Mouse (Mus musculus) lung, postnatal 14 days (tissue): ENCODE measurements around the gene Nek9.
A peak's percentile ranks its signal among the peaks of the same experiment; 100 is the strongest.

ENCODE experiments used
- DNase-seq: peaks from one replicate; pipeline ENCODE4 v3.0.0; 2021

The Nek9 gene

DNA sequence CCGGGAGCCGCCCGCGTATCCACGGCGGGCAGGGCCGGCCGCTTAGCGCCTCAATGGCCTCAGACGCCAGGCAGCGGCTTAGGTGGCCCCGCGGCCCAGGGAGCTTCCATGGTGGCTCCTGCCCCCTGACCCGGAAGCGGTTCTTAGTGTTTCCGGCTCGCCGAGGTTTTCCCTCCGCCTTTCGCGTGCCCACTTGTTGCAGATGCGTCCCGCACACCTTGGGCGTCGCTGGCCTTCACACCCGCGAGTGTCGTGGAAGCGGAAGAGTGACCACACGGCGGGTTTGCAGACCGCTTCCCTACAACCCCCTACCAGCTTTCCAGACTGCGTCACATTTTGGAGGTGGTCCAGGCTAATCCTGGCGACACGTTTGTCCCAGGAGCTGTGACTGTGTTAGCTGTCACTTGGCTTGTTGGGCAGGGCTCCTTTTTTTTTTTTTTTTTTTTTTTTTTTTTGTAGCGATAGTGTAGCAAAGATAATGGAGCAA, at the start of gene Nek9:
Gene Nek9, minus strand, starts transcription at position 120 of the 487 bp plus-strand sequence.
- DNase-seq, result peak; percentile 96

DNA sequence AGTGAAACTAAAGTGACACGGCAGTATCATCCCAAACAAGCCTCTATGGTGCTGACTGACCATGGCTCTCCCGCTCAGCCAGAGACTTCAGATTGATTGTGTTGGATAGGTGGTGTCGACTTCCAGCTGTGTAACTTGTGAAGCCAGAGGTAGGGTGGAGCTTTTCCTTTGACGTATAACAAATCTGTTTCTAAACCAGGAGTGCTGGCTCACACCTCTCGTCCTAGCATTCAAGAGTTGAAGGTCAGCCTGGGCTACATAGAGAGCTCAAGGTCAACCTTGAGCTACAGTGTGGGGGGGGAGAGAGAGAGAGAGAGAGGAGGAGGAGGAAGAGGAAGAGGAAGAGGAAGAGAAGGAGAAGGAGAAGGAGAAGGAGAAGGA, 46.8 kb upstream of the Nek9 start:
- no peak for DNase-seq

DNA sequence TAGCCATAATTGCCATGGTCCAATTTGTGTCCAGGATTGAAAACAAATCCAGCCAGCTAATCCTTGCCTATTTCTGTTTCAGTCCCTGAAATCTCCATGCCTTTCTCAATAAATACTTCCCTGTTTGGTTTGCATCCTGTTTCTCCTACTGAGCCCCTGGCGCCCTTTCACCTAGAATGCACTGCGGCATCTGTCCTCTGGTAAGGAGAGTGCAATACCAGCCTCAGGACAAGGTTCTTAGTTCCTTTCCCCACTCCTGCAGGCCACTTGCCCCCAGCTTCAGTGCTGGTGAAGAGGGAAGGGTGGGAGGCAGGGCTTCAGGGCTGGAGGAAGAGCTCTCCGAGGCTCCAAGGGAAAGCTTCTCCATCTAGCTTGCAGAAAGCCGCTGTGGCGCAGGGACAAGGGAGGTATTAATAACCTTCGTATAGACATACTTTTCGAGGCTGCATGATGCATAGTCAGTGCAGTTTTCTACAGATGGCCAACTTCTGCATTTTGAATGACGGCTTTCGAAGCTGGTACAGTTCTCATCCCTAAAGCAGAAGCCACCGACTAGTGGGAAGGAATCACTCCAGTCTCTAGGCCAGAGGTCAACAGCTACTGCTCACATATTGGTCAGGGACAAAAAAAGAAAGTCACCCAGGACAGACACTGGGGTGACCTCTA, 46.3 kb upstream of the Nek9 start:
- DNase-seq, result no peak

DNA sequence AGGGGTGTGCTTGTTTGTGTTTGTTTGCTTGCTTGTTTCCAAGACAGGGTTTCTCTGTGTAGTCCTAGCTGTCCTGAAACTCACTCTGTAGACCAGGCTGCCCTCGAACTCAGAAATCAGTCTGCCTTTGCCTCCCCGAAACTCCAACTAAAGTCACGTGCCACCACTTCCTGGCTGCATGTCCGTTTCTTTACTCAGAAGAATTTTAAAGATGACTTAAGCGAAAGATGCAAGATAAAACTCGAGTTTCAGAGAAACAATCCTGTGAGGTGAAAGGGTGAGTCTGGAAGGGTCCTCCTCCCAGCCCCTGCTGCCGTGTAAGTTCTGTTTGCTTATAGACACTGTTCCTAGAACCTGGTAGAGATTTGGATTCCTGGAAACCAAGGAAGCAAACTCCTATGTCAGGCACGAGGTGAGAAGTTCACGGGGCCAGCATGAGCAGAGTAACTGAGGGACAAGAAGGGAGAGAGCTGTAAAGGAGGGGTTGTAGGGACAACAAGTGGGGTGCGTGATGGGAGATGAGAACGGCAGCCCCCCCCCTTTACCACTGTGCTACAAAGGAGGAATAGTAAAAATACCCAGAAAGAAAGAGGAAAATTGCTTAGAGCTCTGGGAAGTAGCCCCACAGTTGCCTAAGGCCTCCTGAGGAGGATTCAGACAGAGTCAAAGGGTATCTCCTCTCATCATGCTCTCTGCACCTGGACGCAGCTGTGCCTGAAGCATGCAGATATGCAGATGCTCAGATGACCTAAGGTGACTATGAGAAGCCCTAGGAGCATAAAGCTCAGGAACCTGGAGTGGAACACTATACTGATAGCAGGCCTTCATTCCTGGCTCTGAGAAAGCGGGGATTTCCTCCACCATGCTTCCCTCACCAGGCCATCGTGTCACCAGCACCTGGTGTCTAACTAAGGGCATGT, 43.9 kb upstream of the Nek9 start:
- DNase-seq, result no peak

DNA sequence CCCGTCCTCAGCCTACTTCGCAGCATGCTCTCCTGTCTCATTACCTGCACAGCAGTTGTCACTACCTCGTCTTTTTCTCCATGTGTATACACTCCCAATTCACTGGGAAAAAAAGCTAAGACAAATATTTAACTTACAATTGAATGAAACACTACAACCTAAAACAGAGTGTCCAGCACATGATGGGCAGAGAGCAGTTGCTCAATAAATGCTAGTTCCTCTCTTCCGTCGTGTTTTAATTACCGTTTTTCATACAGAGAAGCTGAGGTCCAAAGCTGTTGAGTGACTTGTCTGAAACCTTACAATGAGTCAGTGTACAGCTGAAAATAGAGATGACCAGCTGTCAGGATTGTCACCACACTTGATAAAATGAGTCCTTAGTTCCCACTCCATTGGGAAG, 42.4 kb upstream of the Nek9 start:
- DNase-seq, result no peak

DNA sequence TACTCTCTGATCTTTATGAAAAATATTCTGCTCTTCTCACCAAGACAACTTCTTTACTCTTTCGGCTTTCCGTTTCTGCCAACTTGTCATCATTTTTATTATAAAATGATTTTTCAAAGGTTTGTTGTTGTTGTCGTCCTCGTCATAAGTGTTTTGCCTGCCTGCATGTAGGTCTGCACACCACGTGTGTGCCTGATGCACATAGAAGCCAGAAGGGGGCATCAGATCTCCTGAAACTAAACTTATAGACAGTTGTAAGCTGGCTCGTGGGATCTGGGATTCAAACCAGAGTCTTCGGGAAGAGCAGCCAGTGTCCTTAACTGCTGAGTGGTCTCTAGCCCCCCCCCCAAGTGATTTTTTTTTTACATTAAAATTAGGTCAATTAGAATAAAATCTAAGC, 41.8 kb upstream of the Nek9 start:
- DNase-seq, result no peak

DNA sequence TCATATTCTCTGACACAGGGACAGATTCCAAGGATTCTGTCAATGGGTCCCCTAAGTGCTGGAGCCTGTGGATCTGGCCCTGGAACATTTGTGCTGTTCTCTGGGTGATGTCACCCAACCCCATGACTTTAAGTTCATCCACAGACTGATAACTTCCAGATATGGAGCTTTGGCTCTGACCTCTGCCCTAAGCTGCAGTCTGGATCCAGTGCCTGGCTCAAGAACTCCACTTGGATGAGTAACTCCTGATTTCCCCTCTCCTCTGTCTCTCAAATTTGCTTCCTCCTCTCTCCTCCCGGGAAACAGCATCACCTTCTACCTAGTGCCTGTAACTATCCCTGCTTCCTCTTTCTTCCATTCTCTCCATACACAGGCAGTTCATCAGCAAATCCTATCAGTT, 41.1 kb upstream of the Nek9 start:
- no peak for DNase-seq

DNA sequence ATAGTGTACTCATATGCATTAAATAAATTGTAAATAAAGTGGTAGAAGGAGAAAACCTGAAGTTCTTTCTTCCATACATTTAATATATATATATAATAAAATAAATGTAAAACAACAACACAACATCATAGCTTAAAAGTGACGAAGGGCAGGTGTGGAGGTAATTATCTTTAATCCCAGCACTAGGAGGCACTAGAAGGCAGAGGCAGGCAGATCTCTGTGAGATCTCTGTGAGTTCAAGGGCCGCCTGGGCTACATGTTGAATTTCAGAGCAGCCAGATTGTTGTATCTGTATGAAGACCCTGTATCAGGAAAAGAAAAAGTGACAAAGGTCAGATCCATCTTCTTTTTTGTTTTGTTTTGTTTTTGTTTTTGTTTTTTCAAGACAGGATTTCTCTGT, 39.1 kb upstream of the Nek9 start:
- DNase-seq, result no peak

DNA sequence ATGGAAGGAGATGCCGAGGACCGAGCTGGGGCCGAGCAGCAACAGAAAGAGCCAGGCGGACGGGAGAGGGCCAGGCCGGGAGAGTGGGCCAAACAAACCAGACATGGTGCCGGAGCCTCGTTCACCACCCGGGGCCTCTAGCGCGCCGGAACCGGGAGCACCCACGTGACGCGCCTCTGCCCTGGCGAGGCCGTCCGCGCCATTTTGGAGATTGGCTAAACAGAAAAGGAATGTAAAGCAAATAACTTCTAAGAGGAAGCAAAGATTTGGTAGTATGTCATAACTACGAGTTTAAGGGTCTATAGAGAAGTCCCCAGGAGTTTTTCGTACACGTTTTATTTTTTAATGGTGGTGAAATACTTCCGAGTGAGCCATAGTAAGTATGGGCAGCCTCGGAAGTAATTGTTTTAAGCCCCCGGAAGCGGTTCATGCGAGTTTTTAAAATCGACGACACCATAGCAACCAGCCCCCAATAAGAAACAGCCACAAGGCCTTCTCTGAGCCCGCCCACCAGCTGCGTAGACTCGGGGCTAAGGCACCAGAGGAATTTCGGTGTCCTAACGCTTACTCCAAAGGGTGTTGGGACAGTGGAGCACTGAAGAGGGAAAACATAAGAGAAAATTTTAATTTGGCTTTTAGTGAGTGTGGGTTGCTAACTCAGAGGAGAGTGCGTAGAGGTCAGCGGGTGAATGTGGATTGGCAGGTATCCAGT, 35.6 kb upstream of the Nek9 start, which contains the start of gene Tmed10:
Gene Tmed10, minus strand, starts transcription at position 287 of the 712 bp plus-strand sequence.
- DNase-seq, result peak; percentile 89

DNA sequence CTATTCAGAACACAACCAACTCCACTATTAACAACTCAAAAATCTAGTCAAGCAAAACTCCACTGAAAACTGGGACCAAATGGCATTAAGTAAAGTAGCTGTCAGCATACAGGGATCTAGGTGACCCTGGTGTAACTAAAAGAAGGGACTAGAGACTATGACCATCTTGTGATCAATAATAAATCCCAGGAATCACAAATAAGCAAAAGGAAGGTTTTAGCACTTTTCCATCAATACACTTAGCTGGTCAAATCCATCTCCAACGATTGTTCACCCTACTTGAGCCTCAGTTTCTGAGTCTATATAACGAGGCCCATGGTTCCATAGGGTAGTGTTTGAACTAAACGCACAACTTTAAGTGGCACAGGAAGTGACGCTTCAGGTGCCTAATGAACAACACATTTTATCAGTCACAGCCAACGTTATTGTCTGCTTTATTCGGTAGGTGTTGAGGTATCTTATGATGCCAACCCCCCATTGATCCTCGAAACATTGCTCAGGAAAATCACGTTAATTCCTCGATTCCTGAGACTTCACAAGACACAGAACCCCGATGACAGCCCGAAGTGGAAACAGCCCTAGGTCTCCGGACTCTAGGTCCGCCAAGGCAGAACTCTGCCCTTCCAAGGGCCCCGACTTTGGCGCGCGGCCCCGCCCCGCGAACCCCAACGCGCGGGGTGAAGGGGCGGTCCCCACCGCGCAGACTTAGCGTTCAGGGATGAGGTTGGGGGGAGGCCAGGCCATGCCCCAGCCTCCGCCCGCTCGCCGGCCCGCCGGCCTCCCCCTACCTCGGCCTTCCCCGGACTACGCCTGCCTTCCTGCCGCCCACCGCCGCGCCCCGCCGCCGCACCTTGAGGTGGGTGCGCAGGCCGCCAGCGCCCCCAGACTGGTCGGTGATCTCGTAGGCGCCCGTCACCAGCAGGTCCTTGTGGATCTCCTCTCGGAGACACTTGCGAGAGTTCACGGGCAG, 34.7 kb upstream of the Nek9 start:
- peak; percentile 78 for DNase-seq

DNA sequence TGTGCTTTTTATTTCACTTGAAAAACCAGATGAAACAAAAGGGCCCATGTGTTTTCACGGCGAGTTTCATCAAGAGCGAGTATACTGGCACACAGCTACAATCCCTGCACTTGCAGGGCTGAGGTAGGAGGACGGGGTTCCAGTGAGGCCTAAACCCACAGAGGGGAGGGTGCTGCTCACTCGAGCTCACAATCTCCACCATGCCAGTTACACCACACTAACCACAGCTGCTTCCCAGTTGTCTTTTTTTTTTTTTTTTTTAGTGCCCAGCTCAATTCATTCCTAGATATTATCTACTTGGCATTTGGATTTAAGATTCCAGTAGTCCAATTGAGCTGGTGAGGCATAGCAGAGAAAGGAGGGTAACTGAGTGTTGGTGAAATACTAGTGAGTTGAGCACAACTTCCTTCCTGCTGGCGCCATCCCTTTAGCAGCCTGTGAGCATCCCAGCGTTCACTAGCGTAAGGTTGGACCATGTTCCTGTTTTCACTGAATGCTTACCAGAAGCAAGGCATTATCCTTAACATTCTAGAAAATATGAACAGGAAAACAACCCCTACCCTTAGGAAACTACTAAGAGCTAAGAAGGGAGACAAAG, 33.0 kb upstream of the Nek9 start:
- DNase-seq, result no peak

DNA sequence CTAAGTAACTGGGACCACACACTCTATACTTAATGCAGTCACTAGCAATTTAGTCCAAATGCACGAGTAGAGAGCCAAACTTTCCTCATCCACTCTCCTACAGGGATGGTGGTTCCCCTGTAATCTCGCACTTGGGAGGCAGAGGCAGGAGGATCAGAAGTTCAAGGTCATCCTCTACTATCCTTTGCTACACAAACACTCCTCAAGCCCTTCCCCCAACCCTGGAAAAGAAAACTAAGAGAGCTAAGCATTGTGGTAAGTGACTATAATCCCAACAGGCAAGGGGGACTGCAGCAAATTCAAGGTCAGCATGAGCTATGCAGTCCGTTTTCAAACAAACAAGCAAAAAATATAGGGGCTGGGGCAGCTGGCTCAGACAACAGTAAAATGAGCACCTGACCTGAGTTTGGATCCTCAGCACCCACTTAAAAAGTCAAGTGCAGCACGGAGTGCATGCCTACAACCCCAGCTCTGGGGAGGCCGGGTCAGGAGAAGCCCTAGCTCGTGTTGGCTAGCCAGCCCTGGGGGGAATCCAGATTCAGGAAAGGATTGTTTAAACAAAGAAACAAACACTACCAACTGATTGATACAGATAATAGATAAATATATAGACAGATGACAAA, 29.4 kb upstream of the Nek9 start:
- DNase-seq, result no peak

DNA sequence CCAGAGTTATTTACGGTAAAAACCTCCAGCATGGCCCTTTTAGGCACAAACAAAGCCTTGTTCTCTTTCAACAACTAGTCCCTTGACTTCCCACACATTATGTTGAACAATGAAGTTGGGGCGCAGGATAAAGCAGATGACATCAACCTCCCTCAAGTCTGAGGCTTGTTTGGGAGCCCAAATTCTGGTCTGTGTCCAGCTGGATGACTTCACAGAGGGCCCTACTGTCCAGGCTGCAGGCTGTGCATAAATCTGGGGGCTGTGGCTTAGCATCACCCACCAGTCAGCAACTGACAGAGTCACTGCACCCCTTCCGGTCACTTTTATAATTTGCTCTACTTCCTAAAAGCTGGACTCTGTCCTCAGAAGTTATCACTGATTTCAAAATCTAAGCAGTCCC, 27.1 kb upstream of the Nek9 start:
- no peak for DNase-seq

DNA sequence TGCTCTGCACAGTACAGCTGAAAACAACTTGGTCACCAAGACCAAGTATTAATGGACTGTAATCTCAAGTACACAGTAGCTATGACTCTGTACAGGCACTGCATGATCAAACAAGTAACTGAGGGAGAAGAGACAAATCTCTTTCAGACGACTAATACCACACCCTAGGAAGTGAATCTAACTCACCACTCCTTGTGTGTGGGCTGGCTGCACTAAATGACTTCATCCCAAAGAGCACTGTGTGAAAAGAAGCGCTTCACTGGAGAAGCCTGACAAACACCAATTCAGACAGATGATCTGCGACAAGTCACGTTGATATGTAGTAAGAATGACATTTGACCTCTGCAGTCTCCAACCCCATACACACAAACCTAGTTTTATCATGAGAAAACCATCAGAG, 23.3 kb upstream of the Nek9 start:
- DNase-seq, result no peak

DNA sequence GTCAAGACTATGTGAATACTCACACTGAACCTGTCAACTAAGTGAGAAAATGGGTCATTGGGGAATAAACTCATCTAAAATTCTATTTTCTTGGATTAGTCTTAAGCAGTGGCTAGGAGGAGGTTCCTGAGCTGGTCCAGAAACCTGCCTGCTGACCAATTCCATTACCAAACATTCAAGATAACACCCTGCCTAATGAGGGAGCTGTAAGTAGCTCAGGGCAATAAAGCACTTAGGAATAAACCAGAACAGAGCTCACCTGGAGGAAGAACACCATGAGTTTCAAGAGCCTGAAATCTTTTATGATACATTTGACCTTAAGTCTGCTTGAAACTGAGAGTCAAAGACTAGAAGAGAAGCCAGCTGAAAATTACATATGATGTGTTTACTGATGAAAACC, 22.4 kb upstream of the Nek9 start:
- no peak for DNase-seq

DNA sequence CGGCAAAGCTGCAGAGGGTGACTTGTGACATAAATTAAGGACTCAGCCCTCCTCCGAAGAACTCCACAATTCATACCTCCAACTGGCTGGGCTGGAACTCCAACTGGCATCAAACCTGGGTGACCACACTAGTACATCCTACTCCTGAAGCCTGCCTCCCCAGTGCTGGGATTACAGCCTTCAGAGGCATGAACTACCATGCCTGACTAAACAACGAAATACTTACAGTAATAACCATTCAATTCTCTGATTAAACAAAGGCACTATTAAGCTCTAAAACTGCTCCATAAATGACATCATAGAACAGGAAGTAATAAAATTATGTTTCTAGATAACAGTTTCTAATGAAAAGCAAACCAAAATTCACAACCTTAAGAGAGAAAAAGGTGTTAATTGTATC, 22.0 kb upstream of the Nek9 start:
- no peak for DNase-seq

DNA sequence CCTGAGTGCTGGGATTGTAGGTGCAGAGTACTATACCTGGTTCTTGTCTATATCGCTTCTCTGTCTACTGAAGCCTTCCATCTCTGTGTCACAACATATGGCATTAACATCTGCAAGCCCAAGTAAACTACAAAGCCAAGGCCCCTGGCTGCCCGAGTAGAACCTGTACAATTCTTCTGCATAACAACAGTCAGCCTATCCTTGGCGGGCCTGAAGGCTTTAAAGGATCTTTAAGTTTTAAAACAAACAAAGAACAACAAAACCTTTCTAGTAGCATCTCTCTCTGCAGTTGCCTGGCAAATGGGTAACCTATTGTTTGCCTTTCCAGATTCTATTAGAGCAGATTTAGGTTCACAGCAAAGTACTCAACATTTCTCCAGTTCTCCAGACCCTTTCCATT, 14.9 kb upstream of the Nek9 start:
- DNase-seq, result no peak

DNA sequence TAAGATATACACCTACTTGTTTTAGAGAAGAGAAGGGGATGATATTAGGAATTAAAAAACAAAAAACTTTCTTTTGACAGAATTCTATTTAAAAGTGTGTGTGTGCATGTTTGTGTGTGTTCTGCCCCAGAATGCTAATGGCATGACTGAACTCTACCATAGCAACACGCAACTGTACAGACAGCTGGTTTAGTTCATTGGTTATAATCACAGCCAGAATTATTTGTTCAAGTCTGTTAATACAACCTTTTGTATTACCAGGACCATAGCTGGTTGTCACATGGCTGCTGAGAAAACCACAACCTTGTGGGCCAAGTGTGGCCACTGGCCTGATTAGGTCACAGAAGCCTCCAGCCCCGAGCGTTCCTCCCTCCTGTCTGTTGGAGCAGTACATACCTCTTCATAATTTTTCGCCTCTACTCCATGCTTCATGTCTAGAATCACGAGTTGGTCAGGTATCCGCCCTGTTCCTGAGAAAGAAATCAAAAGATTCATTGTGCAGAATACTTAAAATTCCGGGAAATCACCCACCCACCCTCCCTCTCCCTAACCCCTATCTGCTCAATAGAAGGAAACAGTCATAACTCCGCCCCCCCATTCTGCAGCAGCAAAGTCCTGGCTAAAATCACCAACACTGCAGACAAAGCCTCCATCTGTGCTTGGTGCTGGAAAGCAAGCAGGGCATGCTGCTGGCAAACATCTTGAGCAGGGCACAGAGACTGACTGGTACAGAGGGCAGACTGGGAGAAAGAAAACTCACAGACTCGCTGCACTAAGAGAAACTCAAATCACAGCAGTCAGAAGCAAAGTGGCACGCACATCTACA, 11.5 kb upstream of the Nek9 start:
- DNase-seq, result no peak

DNA sequence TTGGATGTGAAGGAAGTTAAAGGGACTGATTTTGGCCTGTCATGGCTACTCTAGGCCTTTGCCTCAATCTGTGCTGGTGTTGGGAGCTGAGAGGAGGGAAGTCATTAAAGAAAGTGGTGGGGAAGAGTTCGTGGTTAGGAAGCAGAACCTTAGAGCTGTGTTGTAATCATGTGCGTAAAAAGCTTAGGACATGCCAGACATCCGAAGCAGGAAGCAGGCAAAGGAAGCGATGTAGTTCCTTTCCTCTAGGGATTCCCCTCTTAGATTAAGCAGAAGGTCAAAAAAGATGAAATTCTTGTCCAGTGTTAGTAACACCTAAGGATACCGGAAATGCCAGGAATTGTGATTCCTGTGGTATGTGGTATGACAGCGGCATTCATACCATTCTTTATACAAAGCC, 9.2 kb upstream of the Nek9 start:
- no peak for DNase-seq

DNA sequence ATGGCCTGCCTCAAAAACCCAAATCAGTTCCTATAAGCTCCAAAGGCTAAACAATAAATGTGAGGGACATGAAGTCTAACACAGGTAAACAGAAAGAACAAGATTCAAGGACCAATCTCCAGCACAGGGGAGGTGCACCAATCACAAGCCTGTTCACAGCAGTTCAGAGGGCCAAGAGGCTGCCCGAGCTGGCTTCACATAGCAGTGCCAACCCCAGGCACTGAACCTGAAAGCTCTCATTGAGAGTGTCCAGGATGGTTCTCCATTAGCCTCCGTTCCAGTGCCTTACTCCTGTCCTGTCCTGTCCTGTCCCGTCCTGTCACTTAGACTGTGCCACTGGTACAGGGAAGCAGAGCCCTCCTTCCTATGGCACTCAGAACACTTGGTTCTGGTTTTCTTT, 8.0 kb upstream of the Nek9 start:
- DNase-seq, result no peak

DNA sequence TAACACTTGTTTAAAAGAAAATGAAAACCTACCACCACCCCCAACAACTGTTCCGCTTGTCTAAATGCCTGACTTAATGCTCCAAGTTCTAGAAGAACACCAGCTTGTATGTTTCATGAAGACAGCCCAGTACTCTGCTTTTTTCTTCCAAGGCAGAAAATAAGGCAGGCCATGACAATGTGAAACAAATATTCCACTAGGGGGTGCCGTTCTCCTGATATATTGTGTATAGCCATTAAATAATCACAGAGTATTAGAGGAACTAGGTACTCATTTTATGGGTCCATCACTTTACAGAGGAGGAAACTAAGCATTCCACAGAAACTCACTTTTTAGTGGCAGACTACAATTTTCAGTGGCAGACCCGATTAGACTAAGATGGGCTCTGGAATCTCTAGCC, 7.2 kb upstream of the Nek9 start:
- peak; percentile 73 for DNase-seq
